Mouse (Mus musculus) forebrain, embryonic 15.5 days (tissue): ENCODE results near the gene Riox1. TPM values are rescaled to one million over a fixed set of nuclear protein-coding genes. Genes with fewer than 3 reads are reported as not detected.
"Not testable (repeated sequence)": the region's sequence is repeated elsewhere in the genome, so short reads cannot be mapped to it uniquely, and the experiment has no call there.

ENCODE experiments used
- ATAC-seq: fragments of 200-750 bp; cut with Nextera tagmentation; replicated peaks from 2 replicates; pipeline ENCODE4 v1.8.0; 2017; ENCODE audit warnings: mild to moderate bottlenecking, moderate TSS enrichment, moderate library complexity
- H3K27ac ChIP-seq: fragments of 300-500 bp; sonication (generic); replicated peaks from 2 replicates; pipeline ENCODE4 v1.5.1; 2015; ENCODE audit warnings: mild to moderate bottlenecking, inconsistent platforms
- H3K27me3 ChIP-seq: fragments of 300-500 bp; sonication (generic); 2 replicates; pipeline ENCODE4 v1.6.1; 2015; ENCODE audit warnings: inconsistent platforms
- H3K36me3 ChIP-seq: fragments of 300-500 bp; sonication (generic); 2 replicates; pipeline ENCODE4 v1.6.1; 2015; ENCODE audit warnings: mild to moderate bottlenecking, inconsistent platforms
- H3K4me1 ChIP-seq: fragments of 300-500 bp; sonication (generic); 2 replicates; pipeline ENCODE4 v1.6.1; 2015; ENCODE audit warnings: inconsistent platforms
- H3K4me2 ChIP-seq: fragments of 300-500 bp; sonication (generic); replicated peaks from 2 replicates; pipeline ENCODE4 v1.6.1; 2015; ENCODE audit warnings: mild to moderate bottlenecking, inconsistent platforms
- H3K4me3 ChIP-seq: fragments of 300-500 bp; sonication (generic); 2 replicates; pipeline ENCODE4 v1.5.1; 2015; ENCODE audit warnings: mild to moderate bottlenecking, inconsistent platforms
- H3K9ac ChIP-seq: fragments of 300-500 bp; sonication (generic); replicated peaks from 2 replicates; pipeline ENCODE4 v1.6.1; 2015; ENCODE audit warnings: mild to moderate bottlenecking, inconsistent platforms
- H3K9me3 ChIP-seq: fragments of 300-500 bp; sonication (generic); 2 replicates; pipeline ENCODE4 v1.6.1; 2016; ENCODE audit warnings: inconsistent platforms
- WGBS: fragments of 180-500 bp; shearing (Covaris S2); methylation state at CpG from one replicate; pipeline ENCODE4 v1.1.7; 2015; ENCODE audit warnings: mixed read lengths; 5-methylcytosine and 5-hydroxymethylcytosine counted together
- polyA plus RNA-seq: library from polyadenylated mRNA; unstranded; fragments of >200 nt; fragmentation: Nextera tagmentation; extraction: Ambion mirVana; gene quantifications from 2 replicates; pipeline ENCODE4 v1.2.1, GENCODE M21; 2015

Gene Riox1
- polyA plus RNA-seq, 1 experiment from 2014 or later, result 13.0 TPM

- no peak for ATAC-seq
- Histone ChIP-seq H3K4me1 (peaks cover 8% of the 10 kb centered on the region), H3K9ac (no peak overlapping the region), H3K36me3 (no peaks in the 10 kb centered on the region), H3K4me2 (no peak overlapping the region), H3K9me3 (no peaks in the 10 kb centered on the region), H3K27ac (no peak overlapping the region), H3K4me3 (no peak overlapping the region), H3K27me3 (no peaks in the 10 kb centered on the region)
- WGBS, result 51% methylated on average over 2 of the region's 2 CpGs
Measured at GRCm38 (mm10) chr12:83926061-83926460, 24.3 kb upstream of the Riox1 start.

DNA sequence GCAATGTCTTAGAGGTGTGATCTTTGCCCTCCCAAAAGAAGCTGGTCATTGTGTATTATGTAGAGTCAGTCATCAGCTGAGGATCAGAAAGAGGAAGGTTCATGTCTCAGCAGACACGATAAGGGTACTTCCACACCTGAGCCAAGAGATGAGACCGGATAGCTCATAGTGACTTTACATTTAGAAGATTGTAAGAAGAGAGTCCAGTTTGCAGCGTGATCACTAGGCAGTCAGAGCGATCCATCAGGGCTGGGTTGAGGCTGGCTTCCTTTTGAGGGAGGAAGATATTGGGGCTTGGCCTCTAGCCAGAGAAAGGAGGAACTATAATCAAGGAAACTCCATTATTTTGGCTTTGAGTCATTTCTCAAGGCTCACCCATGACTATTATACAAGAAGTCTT, 22.7 kb upstream of the Riox1 start:
- 88% methylated on average over 4 of the region's 4 CpGs for WGBS
- Histone ChIP-seq H3K9me3 (no peaks in the 10 kb centered on the region), H3K4me1 (peaks cover 3% of the 10 kb centered on the region), H3K9ac (no peak overlapping the region), H3K4me2 (no peak overlapping the region), H3K27me3 (no peaks in the 10 kb centered on the region), H3K27ac (no peak overlapping the region), H3K36me3 (no peaks in the 10 kb centered on the region), H3K4me3 (no peak overlapping the region)
- ATAC-seq, result no peak

- Histone ChIP-seq H3K4me1 (no peaks in the 10 kb centered on the region), H3K27me3 (no peaks in the 10 kb centered on the region), H3K36me3 (no peaks in the 10 kb centered on the region), H3K4me3 (no peak overlapping the region), H3K9ac (no peak overlapping the region), H3K9me3 (no peaks in the 10 kb centered on the region), H3K27ac (no peak overlapping the region), H3K4me2 (no peak overlapping the region)
- no peak for ATAC-seq
- 53% methylated on average over 2 of the region's 2 CpGs for WGBS
Measured at GRCm38 (mm10) chr12:83929186-83929804, 21.1 kb upstream of the Riox1 start.

DNA sequence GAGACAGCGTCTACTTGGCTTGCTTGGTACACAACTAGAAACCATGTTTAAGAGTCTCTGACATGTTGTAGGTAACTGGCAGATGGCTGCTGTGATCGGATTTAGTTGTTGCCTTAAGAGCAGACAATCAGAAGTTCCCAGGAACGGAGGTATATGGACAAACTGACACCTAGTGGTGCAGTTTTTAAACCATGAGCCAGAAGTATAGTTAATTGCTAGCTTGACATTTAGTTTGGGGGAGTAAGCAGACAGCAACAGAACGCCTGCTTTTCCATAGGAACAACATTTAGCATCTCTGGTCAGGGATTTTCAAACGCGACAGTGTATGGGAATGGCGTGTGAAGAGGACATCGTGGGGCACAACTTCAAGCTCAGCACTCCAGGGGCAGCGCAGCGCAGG, 12.8 kb upstream of the Riox1 start:
- H3K9ac ChIP-seq, result no peak overlapping the region
- WGBS, result 69% methylated on average over 10 of the region's 10 CpGs
- no peaks in the 10 kb centered on the region for H3K36me3 ChIP-seq
- H3K27ac ChIP-seq, result no peak overlapping the region
- H3K27me3 ChIP-seq, result no peaks in the 10 kb centered on the region
- H3K4me1 ChIP-seq, result no peaks in the 10 kb centered on the region
- no peak overlapping the region for H3K4me2 ChIP-seq
- H3K4me3 ChIP-seq, result no peak overlapping the region
- ATAC-seq, result no peak
- H3K9me3 ChIP-seq, result no peaks in the 10 kb centered on the region

DNA sequence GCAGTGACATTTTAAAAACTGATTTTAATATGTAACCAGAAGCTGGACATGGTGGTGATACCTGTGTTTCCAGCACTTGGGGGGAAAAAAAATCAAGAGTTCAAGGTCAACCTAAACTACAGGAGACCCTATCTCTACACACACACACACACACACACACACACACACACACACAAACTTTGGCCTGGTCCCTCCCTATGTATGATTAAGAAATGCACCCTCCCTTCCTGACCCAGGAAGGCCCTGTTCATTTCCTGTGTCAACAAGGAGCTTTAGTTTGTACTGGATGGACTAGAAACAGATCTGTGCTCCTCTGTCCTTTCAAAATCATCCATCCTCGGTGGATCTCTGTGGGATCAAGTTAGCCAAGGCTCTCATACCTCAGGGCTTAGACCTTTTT, 11.8 kb upstream of the Riox1 start:
- not testable (repeated sequence) for H3K4me2 ChIP-seq, H3K9me3 ChIP-seq, H3K27me3 ChIP-seq, ATAC-seq, H3K4me3 ChIP-seq, H3K27ac ChIP-seq, H3K9ac ChIP-seq, H3K36me3 ChIP-seq, H3K4me1 ChIP-seq
- WGBS, result 46% methylated on average over 1 of the region's 1 CpGs

GRCm38 (mm10) chr12:83939332-83939731, 11.1 kb upstream of the Riox1 start:
- H3K4me2 ChIP-seq, result no peak overlapping the region
- ATAC-seq, result no peak
- no peaks in the 10 kb centered on the region for H3K9me3 ChIP-seq
- no peaks in the 10 kb centered on the region for H3K36me3 ChIP-seq
- no peak overlapping the region for H3K4me3 ChIP-seq
- no peaks in the 10 kb centered on the region for H3K4me1 ChIP-seq
- WGBS, result 79% methylated on average over 2 of the region's 2 CpGs
- no peak overlapping the region for H3K27ac ChIP-seq
- no peak overlapping the region for H3K9ac ChIP-seq
- H3K27me3 ChIP-seq, result no peaks in the 10 kb centered on the region

DNA sequence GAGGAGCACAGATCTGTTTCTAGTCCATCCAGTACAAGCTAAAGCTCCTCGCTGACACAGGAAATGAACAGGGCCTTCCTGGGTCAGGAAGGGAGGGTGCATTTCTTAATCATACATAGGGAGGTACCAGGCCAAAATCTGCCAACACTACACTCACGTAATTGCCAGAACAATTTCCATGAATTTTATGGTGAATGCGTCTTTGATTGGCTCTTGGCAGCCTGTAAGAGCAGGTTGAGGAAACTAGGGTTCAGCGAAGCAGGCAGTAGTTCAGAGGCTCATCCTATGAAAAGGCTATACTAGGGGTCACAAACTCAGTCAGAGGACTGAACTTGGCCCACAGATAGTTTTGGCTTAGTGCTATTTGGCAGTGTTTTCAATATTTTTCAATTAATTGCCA, 10.4 kb upstream of the Riox1 start:
- Histone ChIP-seq H3K4me2 (no peak overlapping the region), H3K9me3 (no peaks in the 10 kb centered on the region), H3K27ac (no peak overlapping the region), H3K36me3 (no peaks in the 10 kb centered on the region), H3K27me3 (no peaks in the 10 kb centered on the region), H3K4me3 (no peak overlapping the region), H3K4me1 (no peaks in the 10 kb centered on the region), H3K9ac (no peak overlapping the region)
- 51% methylated on average over 4 of the region's 4 CpGs for WGBS
- ATAC-seq, result no peak

DNA sequence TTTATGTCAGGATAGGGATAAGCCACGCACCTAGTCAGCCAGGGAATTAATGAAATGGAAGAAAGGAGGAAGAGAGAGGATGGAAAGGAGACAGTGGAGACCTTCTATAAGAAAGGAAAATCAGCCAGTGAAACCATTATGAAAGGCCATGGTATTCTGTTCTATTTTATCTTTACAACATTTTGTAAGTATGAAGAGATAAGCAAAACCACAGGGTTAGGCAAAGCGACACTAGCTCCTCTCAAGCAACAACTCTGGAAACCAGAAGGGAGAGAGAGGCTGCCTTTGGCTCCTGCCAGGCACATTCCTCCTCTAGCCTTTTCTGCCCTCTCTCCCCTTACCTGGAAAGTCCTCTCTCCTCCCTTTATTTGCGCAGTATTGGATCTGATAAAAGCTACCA, 8.5 kb upstream of the Riox1 start:
- 80% methylated on average over 3 of the region's 3 CpGs for WGBS
- Histone ChIP-seq H3K9me3 (no peaks in the 10 kb centered on the region), H3K4me2 (no peak overlapping the region), H3K27me3 (no peaks in the 10 kb centered on the region), H3K27ac (no peak overlapping the region), H3K9ac (no peak overlapping the region), H3K4me1 (no peaks in the 10 kb centered on the region), H3K36me3 (no peaks in the 10 kb centered on the region), H3K4me3 (no peak overlapping the region)
- ATAC-seq, result no peak

DNA sequence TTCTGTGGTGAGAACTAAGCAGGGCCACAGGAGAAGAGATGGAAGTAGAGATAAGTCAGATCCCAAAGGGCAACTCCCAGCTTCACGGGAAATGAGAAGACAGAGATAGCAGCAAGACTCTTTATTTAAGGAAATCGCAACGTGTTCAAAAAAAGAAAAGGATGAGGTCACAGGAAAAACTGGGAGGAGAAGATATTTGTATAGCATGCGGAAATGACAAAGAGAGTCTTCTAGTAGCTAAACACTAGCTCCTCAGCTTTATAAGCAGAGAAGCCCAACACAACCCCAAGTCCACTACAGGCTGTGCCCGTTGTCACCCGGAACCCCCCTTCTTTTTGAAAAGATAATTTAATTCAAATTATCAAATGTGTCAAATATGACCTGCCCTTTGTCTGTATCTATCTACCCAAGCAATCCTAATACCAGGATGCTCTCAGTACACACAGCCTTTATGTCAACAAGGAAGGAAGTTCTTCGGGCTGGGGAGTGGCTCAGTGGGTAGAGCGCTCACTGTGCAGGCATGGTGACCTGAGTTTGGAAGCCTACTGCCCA, 3.1 kb upstream of the Riox1 start:
- no peaks in the 10 kb centered on the region for H3K9me3 ChIP-seq
- H3K4me1 ChIP-seq, result peaks cover 19% of the 10 kb centered on the region
- H3K36me3 ChIP-seq, result no peaks in the 10 kb centered on the region
- no peak overlapping the region for H3K4me2 ChIP-seq
- H3K4me3 ChIP-seq, result no peak overlapping the region
- no peaks in the 10 kb centered on the region for H3K27me3 ChIP-seq
- 96% methylated on average over 8 of the region's 8 CpGs for WGBS
- no peak overlapping the region for H3K9ac ChIP-seq
- no peak overlapping the region for H3K27ac ChIP-seq
- no peak for ATAC-seq

DNA sequence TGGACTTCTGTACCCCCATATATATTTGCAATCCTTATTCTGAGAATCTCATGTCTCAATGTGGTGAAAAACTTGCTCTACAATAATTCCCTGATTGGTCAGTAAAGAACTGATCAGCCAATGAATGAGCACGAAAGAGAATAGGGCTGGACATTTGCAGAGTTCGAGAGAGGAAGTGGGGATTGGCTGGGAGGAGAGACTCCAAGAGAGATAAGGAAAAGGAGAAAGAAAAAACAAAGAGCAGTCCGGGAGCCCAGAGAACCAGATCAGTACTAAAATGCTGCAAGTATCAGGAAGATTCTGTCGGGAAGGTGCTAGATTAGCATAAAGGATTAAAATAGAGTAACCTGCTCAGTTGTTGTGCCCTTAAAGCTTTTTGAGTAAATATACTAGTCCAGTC, 1.4 kb upstream of the Riox1 start:
- 85% methylated on average over 4 of the region's 4 CpGs for WGBS
- no peak overlapping the region for H3K9ac ChIP-seq
- no peak overlapping the region for H3K4me2 ChIP-seq
- no peaks in the 10 kb centered on the region for H3K27me3 ChIP-seq
- H3K36me3 ChIP-seq, result no peaks in the 10 kb centered on the region
- H3K4me3 ChIP-seq, result no peak overlapping the region
- ATAC-seq, result no peak
- H3K9me3 ChIP-seq, result no peaks in the 10 kb centered on the region
- no peak overlapping the region for H3K27ac ChIP-seq
- peaks cover 31% of the 10 kb centered on the region for H3K4me1 ChIP-seq

GRCm38 (mm10) chr12:83949776-83950492, 474 bp upstream of the Riox1 start:
- peak overlapping the region; percentile 72 for H3K4me2 ChIP-seq
- no peaks in the 10 kb centered on the region for H3K27me3 ChIP-seq
- no peak for ATAC-seq
- H3K4me1 ChIP-seq, result peaks cover 31% of the 10 kb centered on the region
- whole genome bisulfite sequencing, result 31% methylated on average over 11 of the region's 11 CpGs
- no peak overlapping the region for H3K27ac ChIP-seq
- peak overlapping the region; percentile 74 for H3K9ac ChIP-seq
- no peaks in the 10 kb centered on the region for H3K36me3 ChIP-seq
- peak overlapping the region; percentile 72 for H3K4me3 ChIP-seq
- H3K9me3 ChIP-seq, result no peaks in the 10 kb centered on the region

DNA sequence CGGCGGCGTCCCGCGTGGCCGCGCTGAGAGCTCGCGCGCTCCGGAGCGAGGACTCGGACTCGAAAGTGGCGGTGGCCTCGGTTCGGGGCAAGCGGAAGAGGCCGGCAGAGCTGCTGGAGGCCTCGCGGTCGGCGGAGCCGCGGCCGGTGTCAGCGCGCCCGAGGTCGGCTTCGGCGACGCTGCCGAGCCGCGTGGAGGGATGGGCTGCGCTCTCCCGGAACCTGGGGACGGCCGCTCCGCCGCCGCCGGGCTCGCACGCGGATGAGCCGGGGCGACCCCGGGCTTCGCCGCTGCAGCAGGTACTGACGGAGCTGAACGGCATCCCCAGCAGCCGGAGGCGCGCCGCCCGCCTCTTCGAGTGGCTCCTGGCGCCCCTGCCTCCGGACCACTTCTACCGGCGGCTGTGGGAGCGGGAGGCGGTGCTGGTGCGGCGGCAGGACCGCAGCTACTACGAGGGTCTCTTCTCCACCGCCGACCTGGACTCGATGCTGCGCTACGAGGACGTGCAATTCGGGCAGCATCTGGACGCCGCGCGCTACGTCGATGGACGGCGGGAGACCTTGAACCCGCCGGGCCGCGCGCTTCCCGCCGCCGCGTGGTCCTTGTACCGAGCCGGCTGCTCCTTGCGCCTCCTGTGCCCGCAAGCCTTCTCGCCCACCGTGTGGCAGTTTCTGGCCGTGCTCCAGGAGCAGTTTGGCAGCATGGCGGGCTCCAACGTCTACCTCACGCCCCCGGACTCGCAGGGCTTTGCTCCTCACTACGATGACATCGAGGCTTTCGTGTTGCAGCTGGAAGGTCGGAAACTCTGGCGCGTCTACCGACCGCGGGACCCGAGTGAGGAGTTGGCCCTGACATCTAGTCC, 663 bp downstream of the Riox1 start:
- Histone ChIP-seq H3K9me3 (no peaks in the 10 kb centered on the region), H3K4me1 (peaks cover 31% of the 10 kb centered on the region), H3K36me3 (0 out of 2 replicates have a peak, but pooled peaks cover 4% of the 10 kb centered on the region), H3K4me2 (peak overlapping the region; percentile 72), H3K27ac (peak overlapping the region; percentile 81), H3K27me3 (no peaks in the 10 kb centered on the region), H3K9ac (peak overlapping the region; percentile 74), H3K4me3 (peak overlapping the region; percentile 72)
- peak; percentile 70 for ATAC-seq
- WGBS, result under 1% methylated on average over 110 of the region's 116 CpGs
